Mouse (Mus musculus) left cerebral cortex, postnatal 36 days (tissue): ENCODE data around the gene Pld4. TPM values are rescaled to one million over a fixed set of nuclear protein-coding genes. Genes with fewer than 3 reads are reported as not detected.
"Not testable (repeated sequence)": the region's sequence is repeated elsewhere in the genome, so short reads cannot be mapped to it uniquely, and the experiment has no call there.

ENCODE experiments used
- DNase-seq, 2 experiments: peaks; one replicate each; pipeline ENCODE4 v3.0.0; 2021 to 2022; ENCODE audit warnings: low spot score in 2 of 2, mixed read lengths in 1 of 2
- intact Hi-C: fragments of 180-260 bp; cut with DNase I; formaldehyde crosslinking; loops from one replicate; pipeline ENCODE4 v1.15.1; 2025
- microRNA-seq: library from miRNA; unstranded; fragments of <30 nt; microRNA quantifications from one replicate; pipeline ENCODE4 v1.2.0, GENCODE M21; 2022
- total RNA-seq, 2 experiments: library from RNA; stranded (reverse); gene quantifications; 2 replicates each; pipeline ENCODE4 v1.2.3; 2021

Gene Pld4
- total RNA-seq, 2 experiments from 2014 or later: 9.3 to 10.3 TPM

DNA sequence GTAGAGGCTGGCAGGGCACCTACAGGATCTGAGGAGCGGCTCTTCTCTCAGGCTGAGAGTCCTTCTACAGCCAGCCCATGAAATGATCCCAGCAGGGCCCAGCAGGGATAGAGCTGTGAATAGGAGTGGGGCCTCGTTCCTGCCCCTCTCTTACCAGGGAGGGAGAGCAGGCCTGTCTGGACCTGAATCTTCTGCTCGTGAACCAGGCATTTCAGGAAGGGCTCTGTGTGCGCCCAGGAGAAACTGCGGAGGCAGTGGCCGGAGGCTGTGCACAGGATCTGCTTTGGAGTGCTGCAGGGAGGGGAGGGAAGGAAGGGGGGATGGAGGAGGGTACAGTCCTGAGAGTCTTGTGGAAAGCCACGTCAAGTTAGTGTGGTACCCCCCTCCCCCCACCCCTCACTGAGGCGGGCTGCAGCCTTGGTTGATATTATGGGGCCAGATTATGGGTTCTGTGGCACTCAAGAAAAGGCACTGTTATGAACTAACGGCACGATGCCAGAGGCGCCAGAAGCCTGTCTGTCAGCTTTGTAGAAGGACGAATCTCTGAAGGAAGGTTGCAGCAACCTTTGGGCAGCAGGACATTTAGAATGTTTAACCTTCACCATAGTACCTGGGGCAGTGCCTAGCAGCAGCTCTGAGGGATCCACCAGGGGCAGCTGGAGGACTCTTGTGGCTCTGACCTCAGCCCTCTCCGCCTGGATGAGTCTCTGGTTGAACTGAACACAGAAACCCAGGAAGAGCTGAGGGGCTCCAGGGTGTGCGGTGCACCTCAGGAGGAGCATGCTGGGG lies 54.4 kb downstream of the Pld4 start:
- intact Hi-C loops: no loop called here
- no peak for DNase-seq

DNA sequence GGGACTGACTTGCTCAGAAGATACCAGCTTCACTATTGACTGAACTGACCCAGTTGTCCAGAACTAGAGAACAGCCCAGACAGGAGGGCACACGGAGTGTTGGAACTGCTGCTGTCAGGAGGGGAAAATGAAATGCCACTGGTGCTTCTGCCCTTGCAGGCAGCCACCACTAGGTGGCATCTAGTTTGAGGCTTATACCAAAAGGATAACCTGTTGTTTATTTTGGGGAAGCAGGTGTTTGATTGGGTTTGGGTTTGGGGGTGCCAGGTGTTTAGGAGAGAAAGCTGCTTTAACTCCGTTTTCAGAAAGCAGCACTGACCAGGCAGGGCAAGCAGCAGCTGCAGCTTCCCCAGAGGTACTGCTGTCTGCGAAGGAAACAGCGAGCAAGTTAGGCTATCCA lies 55.8 kb downstream of the Pld4 start:
- DNase-seq: peak in 1 of 2 experiments; percentile 47

DNA sequence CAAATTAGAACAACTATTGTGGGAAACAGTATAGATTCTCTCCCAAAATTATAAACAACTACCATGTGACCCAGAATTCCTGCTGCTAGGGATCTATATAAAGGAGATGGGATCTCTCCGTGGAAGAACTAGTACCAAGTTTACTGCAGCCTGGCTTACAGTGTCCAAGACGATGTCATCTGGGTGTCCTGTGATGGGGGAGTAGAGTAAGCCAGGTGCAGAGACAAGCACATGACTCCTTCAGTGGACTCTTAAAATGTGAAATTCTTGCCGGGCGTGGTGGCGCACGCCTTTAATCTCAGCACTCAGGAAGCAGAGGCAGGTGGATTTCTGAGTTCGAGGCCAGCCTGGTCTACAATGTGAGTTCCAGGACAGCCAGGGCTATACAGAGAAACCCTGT lies 56.4 kb downstream of the Pld4 start:
- DNase-seq, intact Hi-C loops: not testable (repeated sequence)

More for the DNA sequence above, 55.8 kb downstream of the Pld4 start:
- intact Hi-C loops: no loop called here

Small RNA genes within 50 kb of the gene (microRNA-seq; reads per million reads assigned to microRNA genes)
- 4.6 reads per million, percentile 14 among the genes with 10 or more reads in this experiment for gene Mir6940

Other genes starting within 250 kb of the Pld4 start
- gene Tmem179, start 243.9 kb upstream of the Pld4 start, total RNA-seq: 100 to 1,000 TPM; 120 to 140 TPM
- 100 to 1,000 TPM; 128 to 143 TPM for gene Inf2, start 171.9 kb upstream of the Pld4 start, total RNA-seq
- 10 to 100 TPM; 14.3 to 25.8 TPM for gene Adssl1, start 140.6 kb upstream of the Pld4 start, total RNA-seq
- 10 to 100 TPM; 17.8 to 23.0 TPM for gene Siva1, start 116.0 kb upstream of the Pld4 start, total RNA-seq
- gene Akt1, start 85.8 kb upstream of the Pld4 start, total RNA-seq: 100 to 1,000 TPM; 143 to 162 TPM
- under 1 TPM; 0.70 to 0.81 TPM for gene Zbtb42, start 81.8 kb upstream of the Pld4 start, total RNA-seq
- gene Cep170b, start 40.2 kb upstream of the Pld4 start, total RNA-seq: 100 to 1,000 TPM; 258 to 267 TPM
- gene Ahnak2, start 42.0 kb downstream of the Pld4 start, total RNA-seq: 1 to 10 TPM; 6.1 to 6.8 TPM
- 10 to 100 TPM; 17.4 to 22.1 TPM for gene Clba1, start 48.3 kb downstream of the Pld4 start, total RNA-seq
- gene Cdca4, start 68.8 kb downstream of the Pld4 start, total RNA-seq: 10 to 100 TPM in 1 of 2 experiments, 1 to 10 TPM in 1; 9.2 to 10.9 TPM
- gene Gpr132, start 107.6 kb downstream of the Pld4 start, total RNA-seq: not detected
- 10 to 100 TPM; 47.9 to 61.7 TPM for gene Jag2, start 169.1 kb downstream of the Pld4 start, total RNA-seq
- 10 to 100 TPM; 11.0 to 12.3 TPM for gene Nudt14, start 181.5 kb downstream of the Pld4 start, total RNA-seq
- gene Btbd6, start 215.8 kb downstream of the Pld4 start, total RNA-seq: 10 to 100 TPM; 59.3 to 74.3 TPM
- 10 to 100 TPM; 41.4 to 55.5 TPM for gene Brf1, start 240.0 kb downstream of the Pld4 start, total RNA-seq